Mouse (Mus musculus) kidney, postnatal 25 days (tissue): ENCODE results near the gene Rps8.

Experiments used
- DNase-seq, 2 experiments: peaks; one replicate each; pipeline ENCODE4 v3.0.0; 2021; ENCODE audit warnings: mixed read lengths in 2 of 2

The Rps8 gene

GRCm38 (mm10) chr4:117148047-117148713 is 7.9 kb downstream of the Rps8 start:
- DNase-seq: no peak

DNA sequence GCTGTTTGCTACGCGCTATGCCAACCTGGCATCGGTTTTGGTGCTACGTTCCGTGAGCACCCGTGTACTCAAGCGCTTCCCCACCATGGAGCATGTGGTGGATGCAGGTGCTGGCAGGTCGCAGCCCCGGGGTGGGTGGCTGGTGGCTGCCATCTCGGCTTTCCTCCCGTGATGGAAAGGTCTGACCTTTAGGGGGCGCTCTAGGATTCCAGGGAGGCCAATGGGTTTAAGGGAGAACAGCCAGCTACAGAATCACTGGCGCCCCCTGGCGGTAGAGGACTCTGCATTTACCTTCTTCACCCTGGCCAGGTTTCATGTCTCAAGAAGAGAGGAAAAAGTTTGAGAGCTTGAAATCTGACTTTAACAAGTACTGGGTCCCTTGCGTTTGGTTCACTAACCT is 9.9 kb downstream of the Rps8 start:
- DNase-seq: peak; percentile 91 to 95

DNA sequence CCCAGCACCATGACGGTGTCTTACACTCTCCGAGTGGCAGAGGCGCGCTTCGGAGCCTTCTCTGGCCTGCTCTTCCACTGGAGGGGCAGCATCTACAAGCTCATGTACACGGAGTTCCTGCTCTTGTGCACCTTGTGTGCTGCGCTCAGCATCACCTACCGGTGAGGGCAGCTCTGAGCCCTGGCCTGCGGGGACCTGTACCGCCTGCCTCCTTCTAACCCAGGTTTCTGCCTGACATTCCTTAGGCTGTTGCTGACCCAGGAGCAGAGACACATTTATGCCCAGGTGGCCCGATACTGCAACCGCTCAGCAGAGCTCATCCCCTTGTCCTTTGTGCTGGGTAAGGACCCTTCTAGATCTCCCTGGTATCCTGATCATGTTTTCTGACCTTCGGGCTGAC is 10.8 kb downstream of the Rps8 start:
- no peak for DNase-seq

DNA sequence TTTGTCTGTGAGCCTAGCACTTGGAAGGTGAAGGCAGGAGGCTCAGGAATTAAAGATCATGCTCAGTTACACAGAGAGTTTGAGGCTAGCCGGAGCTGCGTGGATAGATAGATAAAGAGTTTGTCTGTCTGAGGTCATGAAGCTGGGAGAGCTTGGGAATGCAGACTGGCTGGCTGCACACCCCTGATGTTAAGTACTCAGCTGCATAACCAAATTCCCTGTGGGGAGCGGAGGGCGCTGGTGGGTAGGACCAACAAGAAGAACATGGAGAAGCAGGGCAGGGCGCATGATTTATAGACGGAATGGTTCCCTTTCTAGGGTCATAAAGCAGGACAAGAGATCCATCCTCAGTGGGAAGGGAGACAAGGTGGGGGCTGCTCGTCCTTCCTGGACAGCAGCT is 13.0 kb downstream of the Rps8 start:
- no peak for DNase-seq

DNA sequence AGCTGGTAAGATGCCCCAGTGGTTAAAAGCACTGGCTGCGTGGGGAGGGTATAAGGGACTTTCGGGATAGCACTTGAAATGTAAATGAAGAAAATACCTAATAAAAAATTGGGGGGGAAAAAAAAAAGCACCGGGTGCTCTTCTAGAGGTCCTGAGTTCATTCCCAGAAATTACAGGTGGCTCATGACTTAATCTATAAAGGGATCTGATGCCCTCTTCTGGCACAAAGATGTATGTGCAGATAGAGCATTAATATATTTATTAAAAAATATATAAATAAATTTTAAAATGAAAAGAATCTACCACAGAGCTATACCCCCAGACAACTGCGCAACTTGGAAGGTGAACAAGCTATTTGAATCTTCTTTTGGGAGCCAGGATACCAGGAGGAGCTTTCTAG is 15.4 kb downstream of the Rps8 start:
- no peak for DNase-seq

DNA sequence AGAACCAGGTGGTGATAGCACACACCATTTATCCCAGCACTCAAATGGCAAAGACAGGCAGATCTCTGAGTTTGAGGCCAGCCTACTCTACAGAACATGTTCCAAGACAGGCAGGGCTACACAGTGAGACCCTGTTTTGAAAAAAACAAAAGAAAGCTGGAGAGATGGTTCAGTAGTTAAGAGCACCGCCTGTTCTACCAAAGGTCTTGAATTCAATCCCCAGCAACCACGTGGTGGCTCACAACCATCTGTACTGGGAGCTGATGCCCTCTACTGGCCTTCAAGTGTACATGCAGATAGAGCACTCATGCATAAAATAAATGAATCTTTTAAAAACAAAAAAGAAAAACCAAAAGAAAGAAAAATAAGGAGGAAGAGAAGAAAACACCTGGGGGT is 16.8 kb downstream of the Rps8 start:
- peak; percentile 68 to 79 for DNase-seq

DNA sequence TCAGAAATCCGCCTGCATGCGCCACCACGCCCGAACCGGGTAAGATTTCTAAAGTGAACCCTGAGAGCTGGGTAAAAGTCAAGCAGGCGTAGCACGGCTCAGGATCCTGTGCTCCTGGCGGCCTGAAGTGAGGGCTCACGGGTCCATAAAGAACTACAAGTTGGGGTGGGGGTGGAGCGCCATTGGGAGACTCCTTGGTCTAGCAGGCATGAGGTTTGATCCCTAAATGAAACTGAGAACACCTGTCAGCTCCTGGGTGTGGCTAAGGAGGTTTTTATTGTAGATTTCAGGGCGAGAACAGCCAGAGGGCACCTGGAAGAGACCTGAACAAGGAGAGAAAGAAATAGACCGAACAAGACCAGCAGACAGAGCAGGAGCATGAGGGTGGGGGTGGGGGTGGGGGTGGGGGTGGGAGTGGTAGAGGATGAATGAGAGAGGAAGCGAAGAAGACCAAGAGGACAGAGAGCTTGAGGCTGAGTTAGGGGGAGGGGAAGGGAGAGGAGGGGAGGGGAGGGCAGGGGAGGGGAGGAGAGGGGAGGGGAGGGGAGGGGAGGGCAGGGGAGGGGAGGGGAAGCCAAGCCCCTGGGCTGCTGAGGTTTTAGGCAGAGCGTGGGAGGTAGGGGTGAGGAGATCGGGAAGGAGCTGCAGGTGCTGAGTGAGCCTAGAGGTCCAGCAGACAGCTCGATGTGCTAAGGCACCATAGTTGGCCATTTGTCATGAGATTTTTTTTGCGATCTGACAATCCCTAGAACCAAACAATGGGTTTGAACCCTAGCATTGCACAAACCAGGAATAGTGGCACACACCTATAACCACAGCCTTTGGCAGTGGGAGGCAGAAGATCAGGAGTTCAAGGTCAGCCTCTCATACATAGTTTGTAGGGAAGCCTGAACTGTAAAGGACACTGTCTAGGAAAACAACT is 17.5 kb downstream of the Rps8 start:
- no peak for DNase-seq

DNA sequence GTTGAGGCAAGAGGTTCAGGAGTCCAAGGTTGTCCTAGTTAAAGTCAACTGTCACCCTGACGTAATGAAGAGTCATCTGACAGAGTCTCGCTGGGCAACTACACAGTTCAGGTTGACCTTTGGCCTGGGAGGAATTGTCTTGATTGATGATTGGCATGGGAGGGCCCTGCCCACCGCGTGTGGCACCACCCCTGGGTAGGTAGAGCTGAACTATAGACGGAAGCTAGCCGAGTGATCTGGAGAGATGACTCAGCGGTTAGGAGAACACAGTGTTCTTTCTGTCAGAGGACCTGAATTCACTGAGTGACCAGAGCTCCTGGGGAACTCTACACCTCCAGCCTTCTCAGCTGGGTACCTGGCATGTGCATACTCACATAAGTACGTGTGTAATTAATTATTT is 20.0 kb downstream of the Rps8 start:
- peak; percentile 85 to 95 for DNase-seq

DNA sequence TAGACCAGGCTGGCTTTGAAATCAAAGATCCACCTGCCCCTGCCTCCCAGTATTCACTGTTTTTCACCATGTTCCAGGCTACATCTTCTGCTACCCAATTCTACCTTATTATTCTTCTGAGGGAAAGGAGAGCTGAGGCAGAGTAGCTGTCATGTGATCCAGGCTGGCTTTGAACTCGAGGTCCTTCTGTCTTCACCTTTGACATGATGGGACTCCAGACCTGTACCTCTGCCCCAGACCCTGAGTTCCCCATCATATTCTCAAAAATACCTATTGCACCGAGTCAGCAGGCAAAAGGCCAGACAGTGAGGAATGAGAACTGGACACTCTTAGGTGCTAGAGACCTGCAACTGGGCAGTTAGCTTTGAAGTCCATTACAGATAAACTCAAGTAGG is 21.4 kb downstream of the Rps8 start:
- peak in 1 of 2 experiments; percentile 61 for DNase-seq

DNA sequence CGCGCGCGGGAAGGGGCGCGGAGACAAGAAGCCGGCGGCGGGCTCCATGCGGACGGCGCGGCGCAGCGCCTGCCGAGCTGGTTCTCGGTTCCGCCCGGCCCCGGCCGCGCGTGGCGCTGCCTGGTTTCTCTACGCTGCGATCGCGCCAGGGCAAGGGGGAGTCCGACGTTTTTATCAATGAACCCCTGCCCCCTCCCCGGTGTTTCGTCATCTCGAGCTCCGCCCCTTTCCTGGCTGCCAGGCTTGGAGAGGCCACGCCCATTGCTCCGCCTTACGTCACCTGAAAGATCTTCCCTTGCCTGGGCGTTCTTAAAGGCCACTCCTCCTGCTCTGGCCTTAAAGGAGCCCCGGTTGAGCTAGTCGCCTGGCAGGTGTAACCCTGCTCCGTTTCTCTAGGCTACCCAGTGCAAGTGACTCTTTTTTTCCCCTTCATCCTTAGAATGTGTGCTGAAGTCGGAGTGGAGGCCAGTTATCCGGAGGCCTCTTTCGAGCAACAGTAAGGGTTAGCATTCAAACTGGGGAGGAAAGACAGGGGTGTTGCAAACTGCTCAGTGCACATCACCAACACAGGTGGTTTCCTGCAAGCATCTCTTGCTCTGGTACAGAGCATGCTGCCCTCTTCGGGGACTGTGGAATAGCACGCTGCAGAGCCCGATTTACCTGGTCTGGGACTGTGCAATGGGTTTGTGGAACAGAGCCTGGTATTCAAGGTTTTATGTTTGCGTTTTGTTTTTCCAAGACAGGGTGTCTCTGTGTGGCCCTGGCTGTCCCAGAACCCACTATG is 22.0 kb downstream of the Rps8 start, which contains the start of gene Plk3:
TSS of gene Plk3 (minus strand) at position 147 of the 784 bp plus-strand sequence.
- peak; percentile 98 to 99 for DNase-seq

DNA sequence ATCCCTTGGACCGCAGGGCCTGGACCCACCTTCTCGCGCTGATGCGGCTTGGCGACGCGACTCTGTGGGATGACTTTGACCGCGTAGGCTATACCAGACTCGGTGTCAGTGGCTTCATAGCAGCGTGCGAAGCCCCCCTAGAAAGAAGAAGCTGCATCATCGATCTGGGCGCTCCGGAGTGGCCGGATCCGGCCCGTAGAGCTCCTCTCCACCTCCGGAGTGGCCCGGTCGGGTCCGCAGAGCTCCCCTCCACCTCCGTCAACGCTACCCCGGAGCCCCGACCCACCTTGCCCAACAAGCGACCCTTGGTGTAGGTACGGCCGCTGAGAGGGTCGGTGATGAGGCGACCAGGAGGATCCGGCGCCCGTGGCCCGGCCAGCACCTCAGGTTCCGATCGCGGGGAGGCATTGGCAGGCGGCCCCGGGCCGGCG is 22.7 kb downstream of the Rps8 start:
- DNase-seq: peak in 1 of 2 experiments; percentile 47

DNA sequence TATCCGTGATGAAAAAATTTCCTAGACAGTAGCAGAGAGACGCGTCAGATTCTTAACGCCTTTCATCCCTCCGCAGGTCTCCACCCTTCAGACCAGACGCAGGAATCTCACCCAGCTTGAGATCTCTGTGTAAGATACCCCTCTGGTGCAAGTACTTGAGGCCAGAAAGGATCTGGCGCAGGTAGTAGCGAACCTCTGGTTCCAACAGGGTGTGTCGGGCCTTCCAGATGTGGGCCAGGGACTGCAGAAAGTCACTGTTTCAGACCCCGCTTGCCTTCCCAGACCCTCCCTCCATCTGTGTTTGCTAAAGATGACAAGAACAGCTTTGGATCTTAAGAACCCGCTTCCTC is 23.3 kb downstream of the Rps8 start:
- no peak for DNase-seq

DNA sequence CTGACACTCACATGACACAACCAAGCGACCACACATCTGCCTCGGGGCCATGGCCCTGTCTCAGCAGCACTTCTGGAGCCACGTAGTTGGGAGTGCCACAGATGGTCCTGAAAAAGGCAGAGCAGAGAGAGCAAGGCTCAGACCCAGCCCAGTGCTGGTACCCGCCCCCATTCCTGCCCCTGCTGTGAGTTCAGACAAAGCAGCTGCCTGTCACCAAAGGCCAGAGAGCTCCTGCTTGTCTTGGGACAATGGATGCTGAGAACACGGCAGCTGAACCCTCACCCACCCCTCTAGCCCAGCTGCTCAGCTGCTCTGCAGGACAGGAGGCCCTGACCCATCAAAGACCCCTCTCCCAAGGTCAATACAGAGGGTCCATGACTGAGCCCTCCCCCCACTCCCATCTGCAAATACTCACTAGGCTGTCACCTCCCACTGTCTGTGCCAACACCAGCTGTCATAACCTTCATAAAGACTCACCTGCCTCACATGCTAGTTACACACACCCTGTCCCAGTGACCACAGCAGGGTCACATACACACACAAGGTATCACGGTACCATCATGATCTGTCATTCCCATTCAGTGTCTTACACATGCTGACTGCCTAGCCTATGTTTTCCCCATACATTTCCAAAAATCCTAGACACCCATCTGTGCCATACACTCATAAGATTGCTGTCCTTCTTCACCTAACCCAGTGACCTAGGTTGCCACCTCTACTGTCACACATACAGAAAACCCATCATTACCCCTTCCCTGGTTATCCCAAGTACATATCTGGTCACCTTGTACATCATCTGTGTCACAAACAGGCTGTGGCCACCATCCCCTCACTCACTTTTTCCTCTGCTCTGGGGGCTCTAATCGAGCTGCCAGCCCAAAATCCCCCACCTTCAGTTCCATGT is 23.9 kb downstream of the Rps8 start:
- no peak for DNase-seq

DNA sequence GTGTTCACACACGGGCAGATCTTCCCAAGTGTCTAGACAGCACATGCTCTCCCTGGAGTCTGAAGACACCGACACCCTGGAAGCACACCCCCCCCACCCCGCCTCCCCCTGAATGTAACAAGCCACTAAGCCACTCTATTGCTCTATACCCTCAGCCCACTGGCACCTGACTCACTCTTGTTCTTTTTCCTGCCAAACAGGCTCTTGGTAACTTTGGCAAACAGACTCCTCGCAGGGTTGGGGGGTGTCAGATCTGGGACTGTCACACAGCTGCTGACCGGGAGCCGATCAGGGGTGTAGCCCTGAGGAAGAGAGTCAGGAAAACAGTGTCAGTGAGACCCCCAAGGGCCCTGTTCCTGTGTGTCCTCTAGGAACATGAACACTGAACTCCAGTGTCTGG is 24.8 kb downstream of the Rps8 start:
- no peak for DNase-seq

GRCm38 (mm10) chr4:117130790-117131189 is 25.3 kb downstream of the Rps8 start:
- DNase-seq: peak in 1 of 2 experiments; percentile 70

DNA sequence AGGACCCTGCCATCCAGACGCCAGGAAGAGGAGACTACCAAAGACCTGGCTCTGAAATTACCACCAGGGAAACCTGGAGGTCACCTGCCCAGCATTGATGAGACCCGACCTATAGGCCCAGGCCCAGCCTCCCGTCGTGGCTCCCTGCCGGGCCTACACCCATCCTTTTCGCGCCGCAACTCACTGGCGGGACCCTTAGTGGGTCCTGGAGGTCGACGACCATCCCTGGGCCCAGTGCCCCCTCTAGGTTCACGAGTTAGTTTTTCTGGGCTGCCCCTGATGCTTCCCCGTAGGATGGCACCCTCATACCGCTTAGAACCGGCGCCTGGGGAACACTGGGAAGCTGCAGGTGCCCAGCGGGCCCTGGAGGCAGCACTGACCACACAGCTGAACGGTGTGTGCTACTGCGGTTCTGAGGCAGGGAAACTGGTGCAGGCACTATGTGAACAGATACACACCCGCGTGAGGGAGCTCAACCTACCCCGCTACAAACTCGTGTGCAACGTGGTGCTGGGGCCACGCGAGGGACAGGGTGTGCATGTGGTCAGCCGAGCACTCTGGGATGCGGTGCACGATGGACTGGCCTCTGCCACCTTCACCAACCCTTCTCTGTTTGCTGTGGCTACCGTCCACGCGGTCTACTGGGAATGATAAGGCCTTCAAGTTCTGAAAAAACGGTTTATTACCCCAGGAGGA is 27.9 kb downstream of the Rps8 start:
- DNase-seq: no peak

DNA sequence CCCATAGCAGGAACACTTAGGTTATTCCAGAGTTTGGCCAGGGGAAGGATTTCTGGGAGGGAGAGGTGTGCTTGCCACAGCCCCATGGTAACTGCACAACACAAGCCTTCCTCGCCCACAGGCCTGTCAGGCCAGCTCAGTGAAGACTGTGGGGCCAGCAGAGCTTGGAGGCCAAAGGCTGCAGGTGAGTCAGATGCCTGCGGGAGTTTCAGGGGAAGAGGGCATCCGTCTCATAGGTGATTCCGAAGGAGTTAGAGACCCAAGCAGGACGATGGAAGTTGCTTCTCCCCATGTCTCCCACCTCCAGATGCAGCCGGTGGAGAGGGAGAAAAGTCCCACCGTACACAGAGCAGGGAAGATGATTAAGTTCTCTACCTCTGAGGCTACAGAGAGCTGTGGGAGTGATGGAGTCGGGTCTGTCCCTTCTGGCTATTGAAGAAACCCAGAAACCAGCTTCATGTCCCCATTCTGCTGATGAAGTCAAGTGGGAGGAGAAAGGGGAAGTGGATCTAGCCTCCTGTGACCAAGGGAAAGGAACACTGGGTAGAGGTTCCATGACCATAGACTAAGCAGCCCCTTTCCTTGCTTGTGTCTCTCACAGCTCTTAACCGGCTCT is 29.3 kb downstream of the Rps8 start, which contains the start of gene Tctex1d4:
TSS of gene Tctex1d4 (plus strand) at position 120 of the 616 bp plus-strand sequence.
- no peak for DNase-seq

DNA sequence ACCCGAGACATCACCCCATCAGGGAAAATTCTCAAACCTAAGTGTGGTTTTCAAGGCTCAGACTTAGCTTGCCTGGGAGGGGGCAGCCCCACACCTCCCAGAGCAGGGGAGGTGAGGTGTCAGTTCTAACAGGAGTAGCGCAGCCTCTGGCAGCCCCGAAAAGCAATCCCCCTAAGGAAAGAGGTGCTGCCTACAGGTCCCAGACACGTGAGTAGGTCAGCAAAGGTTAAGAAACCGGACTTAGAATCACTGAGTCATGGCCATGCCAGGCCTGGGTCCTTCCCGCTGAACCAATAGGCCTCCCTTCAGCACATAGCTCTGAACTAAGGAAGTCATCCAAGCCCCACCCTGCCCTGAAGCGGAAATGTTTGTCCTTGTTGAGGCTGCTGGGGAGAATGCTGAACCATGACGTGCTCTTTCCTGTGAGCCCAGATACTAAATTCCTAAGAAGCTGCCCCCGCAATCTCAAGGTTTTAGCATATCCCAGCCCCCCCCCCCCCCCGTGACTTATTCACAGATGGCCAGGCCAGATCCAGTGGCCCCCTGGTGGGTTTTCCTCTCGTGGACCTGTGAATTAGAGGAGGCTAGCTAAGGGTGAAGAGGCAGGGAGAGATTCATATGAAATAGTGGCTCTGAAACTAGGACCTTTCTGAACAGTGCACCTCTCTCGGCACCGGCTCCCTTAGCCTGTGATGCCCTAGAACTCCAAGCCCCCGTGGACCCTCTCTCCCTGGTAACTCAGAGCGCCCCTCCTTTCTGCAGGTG is 30.0 kb downstream of the Rps8 start:
- peak; percentile 84 to 93 for DNase-seq

DNA sequence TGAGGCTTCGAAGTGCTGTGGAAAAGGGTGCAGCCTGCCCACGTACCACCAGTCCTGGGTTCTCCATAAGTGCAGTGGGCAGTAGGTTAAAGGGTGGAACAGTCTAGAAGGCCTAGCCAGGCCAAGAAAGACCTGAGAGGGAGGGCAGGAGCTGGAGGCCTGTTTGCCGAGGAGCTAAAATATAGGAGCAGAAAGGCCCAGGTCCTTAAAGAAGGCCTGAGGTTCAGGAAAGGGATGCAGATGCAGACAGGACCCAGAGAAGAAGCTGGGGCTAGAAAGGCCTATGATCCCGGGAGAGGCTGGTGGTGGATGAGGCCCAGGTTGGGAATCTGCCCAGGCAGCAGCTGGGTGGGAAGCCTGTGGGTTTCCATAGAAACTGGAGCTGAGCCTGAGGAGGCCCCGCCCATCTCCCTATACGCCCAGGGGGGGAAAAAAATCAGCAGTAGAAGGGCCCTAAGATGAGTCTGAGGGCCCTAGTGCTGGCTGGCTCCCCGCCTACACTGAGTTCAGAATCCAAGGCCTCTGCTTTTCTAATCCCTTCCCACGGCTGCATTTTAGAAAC is 30.6 kb downstream of the Rps8 start, which contains the start of gene Btbd19:
TSS of gene Btbd19 (minus strand) at position 378 of the 562 bp plus-strand sequence.
- DNase-seq: peak; percentile 67 to 79
